ENCODE assay signal across 8 mouse cellular contexts in genomic region chr17:33092391-33093193, GRCm38 (mm10). TPM values are rescaled to one million over a fixed set of nuclear protein-coding genes. Genes with fewer than 3 reads are reported as not detected.
A peak's percentile ranks its signal among the peaks of the same experiment; 100 is the strongest.
DNase-seq lines count a peak whose midpoint lies in the region; ATAC-seq and TF ChIP-seq lines count a peak whose summit lies in the region.

No protein-coding gene starts in this region.

- H3K9ac ChIP-seq in hindbrain, embryonic 11.5 days (ENCODE audit: low read depth, low read length), result peak overlapping the region; percentile 80
- H3K9ac ChIP-seq in lung, embryonic 16.5 days (ENCODE audit: low read length), result peak overlapping the region; percentile 82

- peak overlapping the region; percentile 79 for H3K4me3 ChIP-seq in hindbrain, embryonic 11.5 days (ENCODE audit: low read depth, low read length)
- H3K4me3 ChIP-seq in lung, embryonic 16.5 days (ENCODE audit: low read length), result peak overlapping the region; percentile 74

- H3K4me2 ChIP-seq in hindbrain, embryonic 11.5 days (replicated peaks; ENCODE audit: low read depth, low read length), result peak overlapping the region; percentile 57
- H3K4me2 ChIP-seq in lung, embryonic 16.5 days (ENCODE audit: low read depth, low read length), result peak overlapping the region; percentile 64

- no peaks in the 10 kb centered on the region for H3K27me3 ChIP-seq in Patski
- no peaks in the 10 kb centered on the region for H3K27me3 ChIP-seq in hindbrain, embryonic 11.5 days (ENCODE audit: control insufficient read depth, insufficient read depth, low read length)
- H3K27me3 ChIP-seq in lung, embryonic 16.5 days (ENCODE audit: control insufficient read depth, insufficient read depth, low read depth, low read length), result no peaks in the 10 kb centered on the region

- ATAC-seq in Patski, result peak; percentile 68
- peak; percentile 71 for ATAC-seq in hindbrain, embryonic 11.5 days (ENCODE audit: low FRiP score)
- peak; percentile 75 for ATAC-seq in lung, embryonic 16.5 days (ENCODE audit: low read depth)

- CTCF ChIA-PET in Patski (lab: Charles Lee), result no interaction called here

- peak overlapping the region; percentile 92 for H3K27ac ChIP-seq in hindbrain, embryonic 11.5 days (ENCODE audit: low read depth, low read length)
- H3K27ac ChIP-seq in lung, embryonic 16.5 days (ENCODE audit: low read length), result peak overlapping the region; percentile 95

- 2% methylated on average over 31 of the region's 31 CpGs for whole genome bisulfite sequencing in hindbrain, embryonic 11.5 days
- 1% methylated on average over 31 of the region's 31 CpGs for WGBS in lung, embryonic 16.5 days

- H3K4me1 ChIP-seq in hindbrain, embryonic 11.5 days (replicated peaks; ENCODE audit: control insufficient read depth, insufficient read depth, low read length), result no peaks in the 10 kb centered on the region
- peaks cover 12% of the 10 kb centered on the region for H3K4me1 ChIP-seq in lung, embryonic 16.5 days (replicated peaks; ENCODE audit: control insufficient read depth, insufficient read depth, low read length)

- DNase-seq in Patski (ENCODE audit: low read depth, low spot score), result peak; percentile 31
- DNase-seq in cerebellum, postnatal 10 days, result peak; percentile 88 to 91
- DNase-seq in frontal cortex, postnatal 10 days (ENCODE audit: low spot score in 2 of 2), result peak; percentile 70 to 77
- peak; percentile 83 for DNase-seq in hindbrain, embryonic 11.5 days (ENCODE audit: low spot score)
- DNase-seq in layer of hippocampus, adult 9-11 months, result peak; percentile 84
- peak; percentile 68 for DNase-seq in ovary, postnatal 10 days (ENCODE audit: low spot score)
- peak; percentile 69 for DNase-seq in thymus, postnatal 0 days (ENCODE audit: low spot score)

- in situ Hi-C loops in Patski (cut with MboI; ENCODE audit: low pct_unique_long_range_greater_than_20kb), result no loop called here

- H3K36me3 ChIP-seq in hindbrain, embryonic 11.5 days (ENCODE audit: control insufficient read depth, insufficient read depth, low read length), result no peaks in the 10 kb centered on the region
- H3K36me3 ChIP-seq in lung, embryonic 16.5 days (ENCODE audit: control insufficient read depth, insufficient read depth, low read length), result no peaks in the 10 kb centered on the region; the same call in 1 of the 2 replicates

- no peaks in the 10 kb centered on the region for H3K9me3 ChIP-seq in hindbrain, embryonic 11.5 days (ENCODE audit: control insufficient read depth, low read length)
- H3K9me3 ChIP-seq in lung, embryonic 16.5 days (ENCODE audit: control insufficient read depth, low read length), result no peaks in the 10 kb centered on the region

- no peak for TF ChIP-seq CTCF in Patski (IDR thresholded peaks at IDR 0.05)

- POLR2A ChIA-PET in Patski (lab: Charles Lee), result no interaction called here

RNA-seq across cellular contexts. Expression of gene Zfp563, which starts 3.5 kb away (rescaled TPM):
- polyA plus RNA-seq in Patski (2021), result 8.0 TPM
- polyA plus RNA-seq in hindbrain, embryonic 11.5 days (2014; fragmentation: Nextera tagmentation; extraction: Ambion mirVana), result 11.4 and 15.2 TPM in 2 replicates
- polyA plus RNA-seq in lung, embryonic 16.5 days (2015; fragmentation: Nextera tagmentation; extraction: Ambion mirVana), result 9.6 TPM in 2 replicates
- 8.7 and 9.2 TPM in 2 replicates for polyA plus RNA-seq in thymus, postnatal 0 days (2015; fragmentation: Nextera tagmentation; extraction: Ambion mirVana)

RNA-seq across cellular contexts. Expression of gene 4921501E09Rik, which starts 24.7 kb away (rescaled TPM):
- not detected for polyA plus RNA-seq in Patski (2021)
- not detected in 2 replicates for polyA plus RNA-seq in hindbrain, embryonic 11.5 days (2014; fragmentation: Nextera tagmentation; extraction: Ambion mirVana)
- not detected in 2 replicates for polyA plus RNA-seq in lung, embryonic 16.5 days (2015; fragmentation: Nextera tagmentation; extraction: Ambion mirVana)
- polyA plus RNA-seq in thymus, postnatal 0 days (2015; fragmentation: Nextera tagmentation; extraction: Ambion mirVana), result not detected in 2 replicates

RNA-seq across cellular contexts. Expression of gene Morc2b, which starts 46.9 kb away (rescaled TPM):
- not detected for polyA plus RNA-seq in Patski (2021)
- polyA plus RNA-seq in hindbrain, embryonic 11.5 days (2014; fragmentation: Nextera tagmentation; extraction: Ambion mirVana), result 0.14 and 0.22 TPM in 2 replicates
- polyA plus RNA-seq in lung, embryonic 16.5 days (2015; fragmentation: Nextera tagmentation; extraction: Ambion mirVana), result not detected in 2 replicates
- not detected in 2 replicates for polyA plus RNA-seq in thymus, postnatal 0 days (2015; fragmentation: Nextera tagmentation; extraction: Ambion mirVana)

RNA-seq across cellular contexts. Expression of gene Zfp763, which starts 59.4 kb away (rescaled TPM):
- polyA plus RNA-seq in Patski (2021), result 5.5 TPM
- 20.6 and 24.5 TPM in 2 replicates for polyA plus RNA-seq in hindbrain, embryonic 11.5 days (2014; fragmentation: Nextera tagmentation; extraction: Ambion mirVana)
- 13.6 and 14.9 TPM in 2 replicates for polyA plus RNA-seq in lung, embryonic 16.5 days (2015; fragmentation: Nextera tagmentation; extraction: Ambion mirVana)
- polyA plus RNA-seq in thymus, postnatal 0 days (2015; fragmentation: Nextera tagmentation; extraction: Ambion mirVana), result 7.8 and 8.1 TPM in 2 replicates

Comparison
In these comparisons a context has a peak if more than half of its experiments do, and no peak if none do; other contexts are left out.
1. Peak in every context shown above with its lines: DNase-seq, ATAC-seq, H3K4me3 ChIP-seq and H3K27ac ChIP-seq.
2. DNase-seq: peak in every context shown above with its lines; median percentile 90 in cerebellum, postnatal 10 days; 84 in layer of hippocampus, adult 9-11 months; 83 in hindbrain, embryonic 11.5 days; 74 in frontal cortex, postnatal 10 days; 69 in thymus, postnatal 0 days; 68 in ovary, postnatal 10 days; 31 in Patski.